Mouse (Mus musculus) hindlimb bud, embryonic 11.5 days (tissue): ENCODE results near the gene D430041D05Rik.

Experiments
- DNase-seq: peaks from one replicate; pipeline ENCODE4 v3.0.0-alpha.2; 2012; ENCODE audit warnings: low read depth, low spot score; ENCODE audit errors: extremely low spot score

Gene D430041D05Rik

DNA sequence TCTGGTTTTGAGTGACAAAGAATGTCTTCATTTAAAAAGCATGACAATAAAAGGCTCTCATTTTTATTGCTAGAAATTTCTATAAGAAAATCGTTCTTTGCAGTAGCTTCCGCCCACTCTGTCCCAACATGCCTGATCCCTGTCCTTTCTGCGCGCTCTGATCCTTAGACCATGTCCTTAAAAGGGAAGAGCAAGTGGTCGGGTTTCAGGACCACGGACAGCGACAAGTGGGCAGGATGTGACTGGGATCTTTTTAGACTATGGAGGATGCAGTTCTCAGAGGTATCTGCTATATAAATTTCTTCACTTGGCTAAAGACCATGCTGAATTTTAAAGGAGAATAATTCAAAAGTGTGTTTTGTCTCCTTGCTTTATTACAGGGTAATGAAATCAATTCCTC, 111.7 kb downstream of the D430041D05Rik start:
- DNase-seq = peak; percentile 90

DNA sequence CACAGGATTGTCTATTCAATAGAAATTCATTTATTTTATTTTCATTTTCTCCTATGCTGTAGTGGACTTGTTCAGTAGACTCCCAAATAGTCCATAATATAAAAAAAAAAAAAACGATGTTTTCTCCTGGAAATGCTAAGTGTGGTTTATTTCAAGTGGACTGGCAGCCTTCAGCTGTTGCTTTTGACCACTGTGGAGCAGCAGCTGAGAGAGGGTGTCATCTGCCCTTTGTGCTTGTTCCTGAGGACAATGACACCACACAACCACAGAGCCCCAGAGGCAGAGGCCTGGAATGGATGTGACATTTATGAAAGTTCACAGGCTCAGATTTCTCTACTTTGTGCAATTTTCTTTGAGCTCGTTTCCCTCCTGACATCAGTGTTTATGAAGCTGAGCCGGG, 124.0 kb downstream of the D430041D05Rik start:
- no peak for DNase-seq

- no peak for DNase-seq
Observed at GRCm38 (mm10) chr2:104283401-104283955, 127.3 kb downstream of the D430041D05Rik start.

GRCm38 (mm10) chr2:104282835-104283234, 128.0 kb downstream of the D430041D05Rik start:
- no peak for DNase-seq

DNA sequence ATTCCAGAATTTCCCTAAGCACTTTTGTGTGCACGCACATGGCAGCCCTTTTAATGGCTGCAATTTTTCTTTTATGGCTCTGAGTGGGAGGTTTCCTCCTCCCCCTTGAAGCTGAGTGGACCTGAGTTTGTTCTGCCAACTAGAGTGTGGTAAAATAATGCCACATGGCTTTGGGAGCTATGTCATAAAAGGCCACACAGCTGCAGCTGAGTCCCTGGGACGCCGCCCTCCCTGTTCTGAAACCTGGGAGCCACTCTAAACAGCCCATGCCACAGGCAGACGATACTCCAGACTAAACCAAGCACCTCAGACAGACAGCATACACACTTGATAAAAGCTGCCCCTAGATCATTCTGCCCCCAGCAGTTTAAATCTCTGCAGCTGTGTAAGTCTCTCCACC, 143.8 kb downstream of the D430041D05Rik start:
- DNase-seq = no peak

GRCm38 (mm10) chr2:104261741-104262067, 149.1 kb downstream of the D430041D05Rik start:
- DNase-seq = no peak

- no peak for DNase-seq
Observed at GRCm38 (mm10) chr2:104260920-104261740, 149.7 kb downstream of the D430041D05Rik start.

DNA sequence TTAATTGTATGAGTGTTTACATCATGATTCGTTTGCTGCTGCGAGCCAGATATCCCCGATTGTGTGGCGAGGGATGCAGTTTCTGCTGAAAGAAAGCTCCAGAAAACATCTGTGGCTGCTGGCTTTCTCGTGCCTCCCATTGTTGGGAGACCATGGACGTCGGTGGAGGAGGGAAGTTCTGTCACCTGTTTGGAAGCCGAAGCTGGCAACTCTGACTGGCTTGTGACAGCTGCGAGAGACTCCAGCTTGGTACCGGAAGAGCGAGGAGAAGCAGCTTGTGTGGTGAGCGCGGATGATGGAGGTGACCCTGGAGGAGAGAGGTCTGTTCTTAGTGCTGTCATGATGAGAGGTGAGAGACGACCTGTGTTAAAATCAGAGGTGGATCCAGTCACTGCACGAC, 154.2 kb downstream of the D430041D05Rik start:
- no peak for DNase-seq

DNA sequence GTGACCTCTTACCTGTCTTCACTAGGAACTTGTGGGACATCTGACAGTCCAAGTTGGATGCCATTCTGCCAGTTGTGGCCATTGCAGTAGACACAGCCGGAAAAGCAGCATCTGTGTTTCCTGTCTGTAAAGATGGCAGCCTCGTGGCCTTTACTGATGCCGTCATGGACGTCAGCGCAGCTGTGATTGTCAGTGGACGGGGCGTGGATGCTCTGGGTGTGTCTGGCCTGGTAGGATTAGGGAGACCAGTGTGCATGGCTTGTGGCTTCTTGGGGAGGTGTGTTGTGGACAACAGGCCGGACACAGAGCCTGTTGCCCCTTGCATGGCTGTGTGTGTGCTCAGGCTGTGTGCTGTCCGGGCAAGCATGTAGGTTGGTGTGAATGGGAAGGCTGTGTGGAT, 155.9 kb downstream of the D430041D05Rik start:
- DNase-seq = no peak

DNA sequence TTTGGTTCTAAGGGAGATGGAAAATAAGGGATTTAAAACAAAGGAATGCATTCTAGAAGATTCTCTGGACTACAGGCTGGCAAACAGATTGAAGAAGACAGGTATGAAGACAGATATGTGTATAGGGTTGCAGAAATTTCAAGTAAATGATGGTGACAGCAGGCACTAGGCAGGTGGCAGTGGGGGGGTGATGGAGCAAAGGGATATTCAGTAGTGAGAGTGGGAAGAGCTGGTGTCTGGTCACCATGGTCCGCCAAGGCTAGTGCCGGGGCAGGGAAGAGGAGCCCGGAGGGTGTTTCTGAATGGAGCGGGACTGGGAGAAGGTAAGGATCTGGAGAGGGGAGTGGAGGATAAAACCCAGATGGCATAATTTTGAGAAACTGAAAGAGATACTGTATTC, 157.5 kb downstream of the D430041D05Rik start:
- no peak for DNase-seq

- DNase-seq = no peak
Observed at GRCm38 (mm10) chr2:104251647-104252046, 159.2 kb downstream of the D430041D05Rik start.

DNA sequence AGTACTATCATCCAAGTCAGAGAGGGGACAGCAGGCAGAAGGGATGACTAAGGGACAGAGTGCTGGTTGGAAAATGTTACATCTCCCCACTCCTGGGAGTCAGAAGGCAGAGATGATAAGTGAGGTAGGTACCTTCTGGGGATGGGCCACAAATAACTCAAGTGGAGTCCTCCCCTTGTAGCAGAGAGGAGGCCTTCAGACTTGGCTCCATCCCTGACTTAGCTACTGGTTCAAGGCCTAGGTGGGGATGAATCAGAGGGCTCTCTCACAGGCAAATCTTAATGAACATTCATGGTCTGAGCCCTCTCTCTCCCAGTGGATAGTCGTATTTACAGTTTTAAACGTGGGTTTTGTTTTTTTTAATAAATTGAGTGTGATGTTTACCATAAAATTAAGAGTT, 161.0 kb downstream of the D430041D05Rik start:
- no peak for DNase-seq

DNA sequence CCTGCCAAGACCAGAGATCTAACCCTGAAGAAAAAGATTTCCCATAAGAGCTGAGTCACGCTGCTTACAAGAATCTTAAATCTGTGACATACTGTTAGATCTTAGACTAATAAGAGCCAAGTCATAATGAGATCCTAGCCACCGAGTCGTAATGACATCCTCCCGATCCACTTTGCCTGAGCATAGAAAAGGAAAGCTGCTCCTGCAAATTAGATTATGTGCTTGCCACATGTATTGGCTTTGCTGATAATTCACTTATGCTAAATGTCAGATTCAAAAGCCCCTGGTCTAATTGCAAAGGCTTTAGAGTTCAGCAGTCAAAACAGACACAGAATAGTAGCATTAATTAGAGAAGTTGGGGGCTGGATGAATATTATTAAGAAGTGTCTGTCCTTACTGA, 164.0 kb downstream of the D430041D05Rik start:
- no peak for DNase-seq

DNA sequence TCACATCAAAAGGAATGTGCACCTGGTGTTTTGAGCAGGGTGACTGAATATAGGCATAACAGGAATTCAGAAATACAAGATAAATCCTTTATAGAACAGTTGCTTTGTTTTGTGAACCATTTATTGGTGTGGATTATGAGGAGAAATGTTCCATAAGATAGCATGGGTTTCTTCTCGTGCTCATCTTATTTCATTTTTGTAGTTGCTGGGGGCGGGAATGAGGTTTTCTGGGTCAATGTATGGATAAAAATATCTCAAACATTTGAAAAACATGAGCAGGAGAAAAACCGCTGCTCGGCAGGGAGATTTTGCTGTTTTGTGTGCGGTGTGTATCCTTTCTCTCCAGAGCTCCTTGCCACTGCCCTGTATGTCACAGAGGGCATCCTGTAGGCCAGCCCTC, 168.8 kb downstream of the D430041D05Rik start:
- no peak for DNase-seq

- DNase-seq = no peak
Observed at GRCm38 (mm10) chr2:104237141-104237540, 173.7 kb downstream of the D430041D05Rik start.

GRCm38 (mm10) chr2:104230444-104230843, 180.4 kb downstream of the D430041D05Rik start:
- no peak for DNase-seq

GRCm38 (mm10) chr2:104226057-104226456, 184.8 kb downstream of the D430041D05Rik start:
- DNase-seq = no peak

DNA sequence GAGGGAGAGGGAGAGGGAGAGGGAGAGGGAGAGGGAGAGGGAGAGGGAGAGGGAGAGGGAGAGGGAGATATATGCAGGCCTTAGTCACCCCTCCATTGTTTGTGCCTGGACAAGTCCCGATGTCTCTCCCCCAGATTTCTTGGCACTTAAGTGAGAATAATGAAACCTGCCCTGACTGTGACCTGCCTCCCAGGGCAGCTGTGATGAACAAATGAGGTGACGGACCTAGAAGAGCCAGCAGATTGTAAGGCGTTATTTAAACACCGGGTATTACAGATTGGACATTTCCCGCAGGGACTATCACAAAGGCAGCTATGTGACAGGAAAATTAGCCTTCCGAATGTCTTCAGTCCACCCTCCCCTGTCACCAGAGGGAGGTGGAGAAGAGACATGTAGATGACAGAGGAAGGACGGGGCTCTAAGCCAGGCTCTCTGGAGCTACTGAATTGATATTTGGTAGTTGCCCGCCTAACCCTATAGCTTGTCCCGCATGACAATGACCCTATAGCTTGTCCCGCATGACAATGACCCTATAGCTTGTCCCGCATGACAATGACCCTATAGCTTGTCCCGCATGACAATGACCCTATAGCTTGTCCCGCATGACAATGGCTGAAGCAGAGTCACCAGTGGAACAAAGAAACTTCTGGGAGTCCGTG, 191.0 kb downstream of the D430041D05Rik start:
- no peak for DNase-seq

- no peak for DNase-seq
Observed at GRCm38 (mm10) chr2:104218588-104219065, 192.2 kb downstream of the D430041D05Rik start.

DNA sequence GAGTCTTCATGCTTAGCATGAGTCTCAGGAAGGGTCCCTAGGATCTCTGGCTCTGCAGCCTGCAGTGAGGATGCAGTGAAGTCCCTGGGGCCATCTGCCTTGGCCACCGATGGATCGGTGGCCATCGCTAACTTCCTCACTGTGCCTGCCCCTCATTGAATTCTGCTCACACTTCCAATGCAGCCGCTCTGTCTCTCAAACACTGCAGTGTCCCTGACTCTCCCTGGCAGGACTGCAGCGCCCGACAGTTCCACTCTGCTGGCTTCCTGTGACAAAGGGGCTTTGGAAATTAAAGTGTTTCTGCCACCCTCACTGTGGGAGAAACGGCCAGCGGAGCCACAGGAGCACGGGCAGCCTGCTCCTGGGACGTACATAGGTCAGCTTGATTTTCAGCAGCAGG, 192.7 kb downstream of the D430041D05Rik start:
- DNase-seq = no peak

GRCm38 (mm10) chr2:104209408-104209807, 201.4 kb downstream of the D430041D05Rik start:
- DNase-seq = no peak

- no peak for DNase-seq
Observed at GRCm38 (mm10) chr2:104208415-104208814, 202.4 kb downstream of the D430041D05Rik start.
